Mouse (Mus musculus) granulocyte monocyte progenitor cell, adult 5-6 weeks (primary cell): ENCODE results near the gene Stk31. TPM values are rescaled to one million over a fixed set of nuclear protein-coding genes. Genes with fewer than 3 reads are reported as not detected.
"Not testable (repeated sequence)": the region's sequence is repeated elsewhere in the genome, so short reads cannot be mapped to it uniquely, and the experiment has no call there.

Source experiments
- ATAC-seq: replicated peaks from 2 replicates; pipeline ENCODE4 v1.8.0; 2016; ENCODE audit warnings: mild to moderate bottlenecking, moderate TSS enrichment, inconsistent platforms; ENCODE audit not compliant: poor library complexity, severe bottlenecking
- total RNA-seq, 2 experiments: library from RNA; stranded (forward) in 1 of 2; stranded (reverse) in 1 of 2; fragments of 200-712, 200-1000 nt in 1 of 2; fragments of >200 nt in 1 of 2; fragmentation: Nextera tagmentation in 1 of 2; gene quantifications; 2 replicates each; pipeline ENCODE4 v1.2.3; 2014 to 2017

Gene Stk31
- total RNA-seq (2014; fragmentation: Nextera tagmentation) (not detected in 2 replicates), total RNA-seq (2017) (not detected in 2 replicates)

GRCm38 (mm10) chr6:49395316-49395715, at the start of gene Stk31:
TSS of gene Stk31 (plus strand) at chr6:49395604.
- no peak for ATAC-seq

GRCm38 (mm10) chr6:49349826-49350225, 45.6 kb upstream of the Stk31 start:
- ATAC-seq, result peak; percentile 96

- ATAC-seq, result no peak
Measured at GRCm38 (mm10) chr6:49354613-49355012, 40.8 kb upstream of the Stk31 start.

- peak; percentile 44 for ATAC-seq
Measured at GRCm38 (mm10) chr6:49355171-49355570, 40.2 kb upstream of the Stk31 start.

GRCm38 (mm10) chr6:49360420-49360819, 35.0 kb upstream of the Stk31 start:
- no peak; the same call in 1 of the 2 replicates for ATAC-seq

GRCm38 (mm10) chr6:49367159-49368054, 28.0 kb upstream of the Stk31 start, which contains the start of gene Fam221a:
TSS of gene Fam221a (plus strand) at chr6:49367739.
- peak; percentile 98 for ATAC-seq

GRCm38 (mm10) chr6:49368212-49368611, 27.2 kb upstream of the Stk31 start:
- no peak for ATAC-seq

GRCm38 (mm10) chr6:49372705-49373104, 22.7 kb upstream of the Stk31 start:
- no peak for ATAC-seq

- no peak for ATAC-seq
Measured at GRCm38 (mm10) chr6:49373943-49374342, 21.5 kb upstream of the Stk31 start.

GRCm38 (mm10) chr6:49378328-49378727, 17.1 kb upstream of the Stk31 start:
- ATAC-seq, result no peak

- ATAC-seq, result no peak
Measured at GRCm38 (mm10) chr6:49394276-49394675, 1.1 kb upstream of the Stk31 start.

GRCm38 (mm10) chr6:49397466-49397865, 2.1 kb downstream of the Stk31 start:
- ATAC-seq, result no peak; the same call in 1 of the 2 replicates

- ATAC-seq, result no peak; the same call in 1 of the 2 replicates
Measured at GRCm38 (mm10) chr6:49398365-49398764, 3.0 kb downstream of the Stk31 start.

- ATAC-seq, result no peak
Measured at GRCm38 (mm10) chr6:49410830-49411229, 15.4 kb downstream of the Stk31 start.

- ATAC-seq, result not testable (repeated sequence)
Measured at GRCm38 (mm10) chr6:49412967-49413366, 17.6 kb downstream of the Stk31 start.

- ATAC-seq, result no peak
Measured at GRCm38 (mm10) chr6:49415971-49416370, 20.6 kb downstream of the Stk31 start.

GRCm38 (mm10) chr6:49437306-49437705, 41.9 kb downstream of the Stk31 start:
- ATAC-seq, result no peak

GRCm38 (mm10) chr6:49458112-49458511, 62.7 kb downstream of the Stk31 start:
- no peak for ATAC-seq

- no peak for ATAC-seq
Measured at GRCm38 (mm10) chr6:49483205-49483604, 87.8 kb downstream of the Stk31 start.

GRCm38 (mm10) chr6:49491526-49491925, 96.1 kb downstream of the Stk31 start:
- no peak for ATAC-seq

- ATAC-seq, result peak; percentile 63; the same call in 1 of the 2 replicates
Measured at GRCm38 (mm10) chr6:49519053-49519452, 123.6 kb downstream of the Stk31 start.
